In the genomic region with DNA sequence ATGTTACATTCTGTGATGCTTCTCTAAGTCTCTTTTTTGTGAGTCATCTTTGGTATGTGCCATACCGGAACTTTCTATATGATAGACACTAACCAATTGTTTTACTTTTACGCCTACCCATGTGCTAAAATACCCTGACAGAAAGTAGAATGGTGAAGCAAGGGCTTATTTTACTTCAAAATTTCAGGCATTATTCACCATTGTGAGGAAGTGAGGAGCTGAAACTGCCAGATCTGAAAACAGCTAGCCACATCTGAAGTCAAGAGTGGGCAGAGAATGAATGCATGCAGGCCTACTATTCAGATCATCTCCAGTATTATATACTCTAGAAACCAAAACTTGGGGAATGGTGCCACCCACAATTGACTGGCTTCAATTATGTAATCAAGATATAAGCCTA, we compare ENCODE assay signal across 17 mouse cellular contexts.
"Had no signal": no experiment of that assay in that cellular context is flagged by ENCODE, and none has a peak within 500 bp of the region (broad histone marks: within the 10 kb centered on the region; RNA-seq: fewer than 3 reads in every experiment).

No protein-coding gene starts in this region.

- H3K4me3 ChIP-seq: layer of hippocampus, adult 2 months; limb, embryonic 10.5 days; limb, embryonic 13.5 days; liver, embryonic 12.5 days; liver, embryonic 15.5 days had no signal

- DNase-seq: kidney, adult 2 months; kidney, postnatal 25 days; layer of hippocampus, adult 9-11 months; liver; lung, adult 18-20 months; lung, postnatal 14 days; lung, postnatal 4 days; midbrain, embryonic 14.5 days; thymus, postnatal 25 days had no signal

- H3K27ac ChIP-seq: kidney, postnatal 0 days; layer of hippocampus, adult 2 months; limb, embryonic 10.5 days; limb, embryonic 13.5 days; liver, embryonic 12.5 days; liver, embryonic 15.5 days; stomach, postnatal 0 days had no signal

- H3K4me1 ChIP-seq: limb, embryonic 10.5 days; limb, embryonic 13.5 days; liver, embryonic 12.5 days; liver, embryonic 15.5 days had no signal

- ATAC-seq: intestine, postnatal 0 days; liver, embryonic 12.5 days had no signal
